In the genomic region with DNA sequence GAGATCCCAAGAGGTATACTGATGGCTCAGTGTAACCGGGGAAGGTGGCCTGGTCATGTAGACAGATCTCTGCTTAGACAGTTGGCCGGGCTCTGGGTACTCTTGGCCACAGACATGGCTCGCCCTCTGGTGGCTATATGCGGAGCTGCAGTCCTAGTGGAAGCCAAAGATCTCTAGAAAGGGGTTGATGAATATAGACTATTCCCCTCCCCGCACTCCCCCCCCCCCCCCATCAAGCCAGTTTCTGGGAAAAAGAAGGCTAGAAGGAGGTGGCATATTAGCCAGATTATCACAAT, we compare ENCODE assay signal across 8 mouse cellular contexts. TPM values are rescaled to one million over a fixed set of nuclear protein-coding genes. Genes with fewer than 3 reads are reported as not detected.
A peak's percentile ranks its signal among the peaks of the same experiment; 100 is the strongest.
DNase-seq lines count a peak whose midpoint lies in the region; ATAC-seq and TF ChIP-seq lines count a peak whose summit lies in the region.

No protein-coding gene starts in this region.

- no peak overlapping the region for H3K9ac ChIP-seq in hindbrain, postnatal 0 days (replicated peaks; ENCODE audit: low read length)
- no peak overlapping the region for H3K9ac ChIP-seq in neural tube, embryonic 11.5 days (ENCODE audit: low read length)
- H3K9ac ChIP-seq in stomach, postnatal 0 days (ENCODE audit: low read length): no peak overlapping the region

- peak; percentile 33; the same call in 1 of the 2 replicates for ATAC-seq in hindbrain, postnatal 0 days
- ATAC-seq in neural tube, embryonic 11.5 days (ENCODE audit: insufficient read depth, low FRiP score, low TSS enrichment): peak; percentile 46; the same call in 1 of the 2 replicates
- ATAC-seq in stomach, postnatal 0 days (ENCODE audit: low FRiP score, low TSS enrichment): peak; percentile 57; the same call in 1 of the 2 replicates

- H3K27ac ChIP-seq in hindbrain, postnatal 0 days: no peak overlapping the region
- no peak overlapping the region for H3K27ac ChIP-seq in neural tube, embryonic 11.5 days (ENCODE audit: low read depth, low read length)
- H3K27ac ChIP-seq in stomach, postnatal 0 days (replicated peaks): no peak overlapping the region

- H3K4me2 ChIP-seq in hindbrain, postnatal 0 days (ENCODE audit: low read depth, low read length): no peak overlapping the region
- H3K4me2 ChIP-seq in neural tube, embryonic 11.5 days (ENCODE audit: low read depth): no peak overlapping the region
- H3K4me2 ChIP-seq in stomach, postnatal 0 days (replicated peaks; ENCODE audit: low read depth): no peak overlapping the region

- WGBS in hindbrain, postnatal 0 days: under 1% methylated on average over 5 of the region's 5 CpGs
- WGBS in neural tube, embryonic 11.5 days: 5% methylated on average over 5 of the region's 5 CpGs
- WGBS in stomach, postnatal 0 days: 4% methylated on average over 5 of the region's 5 CpGs

- no peak overlapping the region for H3K4me3 ChIP-seq in hindbrain, postnatal 0 days (ENCODE audit: low read length)
- no peak overlapping the region for H3K4me3 ChIP-seq in neural tube, embryonic 11.5 days (ENCODE audit: low read depth, low read length)
- H3K4me3 ChIP-seq in stomach, postnatal 0 days (ENCODE audit: low read depth, low read length): no peak overlapping the region

- H3K4me1 ChIP-seq in hindbrain, postnatal 0 days (ENCODE audit: insufficient read depth, low read length): no peaks in the 10 kb centered on the region; the same call in none of the 2 replicates
- H3K4me1 ChIP-seq in neural tube, embryonic 11.5 days (ENCODE audit: control insufficient read depth, insufficient read depth, low read length): peaks cover 15% of the 10 kb centered on the region
- peaks cover 4% of the 10 kb centered on the region; the same call in 1 of the 2 replicates for H3K4me1 ChIP-seq in stomach, postnatal 0 days (replicated peaks; ENCODE audit: control insufficient read depth, insufficient read depth)

- peak; percentile 83 for TF ChIP-seq CTCF in hindbrain, postnatal 0 days (IDR thresholded peaks at IDR 0.05; ENCODE audit: low read depth)
- TF ChIP-seq CTCF in stomach, postnatal 0 days (IDR thresholded peaks at IDR 0.05; ENCODE audit: low read depth): peak; percentile 79

- H3K27me3 ChIP-seq in hindbrain, postnatal 0 days (ENCODE audit: insufficient read depth, low read length): peaks cover 20% of the 10 kb centered on the region; the same call in 1 of the 2 replicates
- H3K27me3 ChIP-seq in neural tube, embryonic 11.5 days (ENCODE audit: control insufficient read depth, insufficient read depth, low read length): peaks cover 48% of the 10 kb centered on the region
- peaks cover 18% of the 10 kb centered on the region; the same call in 1 of the 2 replicates for H3K27me3 ChIP-seq in stomach, postnatal 0 days (ENCODE audit: control insufficient read depth, insufficient read depth, low read length)

- TF ChIP-seq EP300 in stomach, postnatal 0 days (optimal IDR thresholded peaks at IDR 0.05): no peak

- H3K36me3 ChIP-seq in hindbrain, postnatal 0 days (ENCODE audit: insufficient read depth, low read length): no peaks in the 10 kb centered on the region
- no peaks in the 10 kb centered on the region for H3K36me3 ChIP-seq in neural tube, embryonic 11.5 days (ENCODE audit: control insufficient read depth, insufficient read depth, low read length)
- no peaks in the 10 kb centered on the region for H3K36me3 ChIP-seq in stomach, postnatal 0 days (ENCODE audit: control insufficient read depth, insufficient read depth, low read length)

- peak; percentile 86 for DNase-seq in layer of hippocampus, adult 11-12 months (ENCODE audit: low spot score)
- DNase-seq in layer of hippocampus, adult 9-10 months (ENCODE audit: low spot score): no peak
- peak; percentile 63 for DNase-seq in c-Kit-positive CD71-negative TER-119-negative erythroid progenitor cells, embryonic 14.5 days (ENCODE audit: low read depth)
- peak; percentile 75 to 86 for DNase-seq in frontal cortex, postnatal 36 days (ENCODE audit: low spot score in 2 of 2)
- peak; percentile 88 for DNase-seq in hindbrain, postnatal 0 days (ENCODE audit: low spot score)
- DNase-seq in liver: peak; percentile 82
- peak; percentile 80 for DNase-seq in neural tube, embryonic 11.5 days (ENCODE audit: low spot score)
- peak; percentile 72 for DNase-seq in stomach, postnatal 0 days (ENCODE audit: low spot score)

- no peaks in the 10 kb centered on the region for H3K9me3 ChIP-seq in hindbrain, postnatal 0 days (ENCODE audit: low read length)
- H3K9me3 ChIP-seq in neural tube, embryonic 11.5 days (ENCODE audit: control insufficient read depth, low read length): no peaks in the 10 kb centered on the region
- no peaks in the 10 kb centered on the region for H3K9me3 ChIP-seq in stomach, postnatal 0 days (ENCODE audit: control insufficient read depth, low read length)

RNA-seq across cellular contexts. Expression of a gene that starts 3.5 kb away (rescaled TPM):
- 10.1 and 12.2 TPM in 2 replicates for total RNA-seq in hindbrain, postnatal 0 days (2014; rRNA removed)
- 4.2 and 4.3 TPM in 2 replicates for polyA plus RNA-seq in hindbrain, postnatal 0 days (2015; fragmentation: Nextera tagmentation; extraction: Ambion mirVana)
- polyA plus RNA-seq in neural tube, embryonic 11.5 days (2014; fragmentation: Nextera tagmentation; extraction: Ambion mirVana): 7.2 TPM in 2 replicates
- polyA plus RNA-seq in stomach, postnatal 0 days (2015; fragmentation: Nextera tagmentation; extraction: Ambion mirVana): 0.41 and 0.53 TPM in 2 replicates

RNA-seq across cellular contexts. Expression of a gene that starts 46.4 kb away (rescaled TPM):
- 4.9 and 9.7 TPM in 2 replicates for total RNA-seq in hindbrain, postnatal 0 days (2014; rRNA removed)
- 4.1 and 6.4 TPM in 2 replicates for polyA plus RNA-seq in hindbrain, postnatal 0 days (2015; fragmentation: Nextera tagmentation; extraction: Ambion mirVana)
- polyA plus RNA-seq in neural tube, embryonic 11.5 days (2014; fragmentation: Nextera tagmentation; extraction: Ambion mirVana): 23.1 and 25.4 TPM in 2 replicates
- polyA plus RNA-seq in stomach, postnatal 0 days (2015; fragmentation: Nextera tagmentation; extraction: Ambion mirVana): 14.3 and 16.5 TPM in 2 replicates

RNA-seq across cellular contexts. Expression of a gene that starts 51.3 kb away (rescaled TPM):
- total RNA-seq in hindbrain, postnatal 0 days (2014; rRNA removed): 5.8 and 9.3 TPM in 2 replicates
- 1.3 and 1.5 TPM in 2 replicates for polyA plus RNA-seq in hindbrain, postnatal 0 days (2015; fragmentation: Nextera tagmentation; extraction: Ambion mirVana)
- 17.8 and 19.1 TPM in 2 replicates for polyA plus RNA-seq in neural tube, embryonic 11.5 days (2014; fragmentation: Nextera tagmentation; extraction: Ambion mirVana)
- polyA plus RNA-seq in stomach, postnatal 0 days (2015; fragmentation: Nextera tagmentation; extraction: Ambion mirVana): 5.1 and 5.4 TPM in 2 replicates
